Mouse (Mus musculus): ENCODE data around the gene Glt28d2. TPM values are rescaled to one million over a fixed set of nuclear protein-coding genes. Genes with fewer than 3 reads are reported as not detected.
"Not testable (repeated sequence)": the region's sequence is repeated elsewhere in the genome, so short reads cannot be mapped to it uniquely, and the experiment has no call there.

Gene Glt28d2
- total and polyA plus RNA-seq, 3 experiments, result 0.04 to 0.08 TPM; not detected in 1

DNA sequence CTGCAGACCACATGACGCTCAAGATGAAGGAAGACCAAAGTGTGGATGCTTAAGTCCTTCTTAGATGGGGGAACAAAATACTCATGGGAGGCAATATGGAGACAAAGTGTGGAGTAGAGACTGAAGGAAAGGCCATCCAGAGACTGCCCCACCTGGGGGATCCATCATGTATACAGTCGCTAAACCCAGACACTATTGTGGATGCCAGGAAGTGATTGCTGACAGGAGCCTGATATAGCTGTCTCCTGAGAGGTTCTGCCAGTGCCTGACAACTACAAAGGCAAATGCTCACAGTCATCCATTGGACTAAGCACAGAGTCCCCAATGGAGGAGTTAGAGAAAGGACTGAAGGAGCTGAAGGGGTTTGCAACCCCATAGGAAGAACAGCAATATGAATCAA lies 33.4 kb upstream of the Glt28d2 start:
- H3K36me3 ChIP-seq (replicated peaks in 1 of 2; ENCODE audit: control insufficient read depth in 1 of 2, insufficient read depth in 1 of 2, low read length in 1 of 2); dilution Hi-C loops (cut with MboI; ENCODE audit: extremely low pct_ligation_motif_present, extremely low pct_unique_long_range_greater_than_20kb, low sequenced_read_pairs): not testable (repeated sequence)

DNA sequence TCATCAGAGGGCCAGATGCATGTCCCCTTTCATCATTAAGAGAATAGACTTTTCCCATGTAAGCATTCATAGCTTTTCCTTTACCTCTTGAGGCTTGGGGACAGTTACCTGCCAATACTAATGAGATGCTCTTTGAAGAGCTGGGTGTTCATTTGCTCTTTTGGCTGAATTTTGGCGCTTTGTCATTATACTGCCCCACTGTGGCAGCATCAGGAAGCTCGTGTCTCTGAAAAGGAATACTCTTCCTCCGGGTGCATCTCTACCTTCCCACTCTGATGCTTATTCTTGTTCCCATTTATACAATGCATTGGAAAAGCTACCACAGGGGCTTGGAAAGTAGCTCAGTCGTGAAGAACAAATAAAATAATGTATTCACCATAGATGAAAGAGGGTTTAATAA lies 30.3 kb upstream of the Glt28d2 start:
- in situ Hi-C loops (cut with MboI; ENCODE audit: low pct_ligation_motif_present, low pct_unique_long_range_greater_than_20kb, low sequenced_read_pairs), result loop anchor here (10.0 kb wide), 1 partner anchor 213 kb away; no protein-coding TSS in a partner anchor
- H3K4me1 ChIP-seq (ENCODE audit: control insufficient read depth in 1 of 2, insufficient read depth in 2 of 2), result no peaks in the 10 kb centered on the region
- peak; percentile 31 for DNase-seq (ENCODE audit: extremely low read depth)
- H3K27ac ChIP-seq (ENCODE audit: insufficient read depth, low read depth), result no peak overlapping the region
- H3K9ac ChIP-seq (ENCODE audit: insufficient read depth, low read depth), result no peak overlapping the region
- no peaks in the 10 kb centered on the region for H3K27me3 ChIP-seq (replicated peaks)
- H3K79me2 ChIP-seq (replicated peaks; ENCODE audit: control insufficient read depth, extremely low read depth, insufficient read depth, poor library complexity, severe bottlenecking), result no peaks in the 10 kb centered on the region
- TF ChIP-seq NRF1 (IDR thresholded peaks at IDR 0.05; ENCODE audit: low read depth, low read length), result no peak
- TF ChIP-seq RAD21 (IDR thresholded peaks at IDR 0.05; ENCODE audit: low read depth, low read length), result peak; percentile 80
- TF ChIP-seq ZC3H11A (IDR thresholded peaks at IDR 0.05; ENCODE audit: low read depth, low read length), result peak; percentile 29; the same call in 1 of the 2 replicates
- TF ChIP-seq HCFC1 (IDR thresholded peaks at IDR 0.05; ENCODE audit: low read depth, low read length), result no peak
- no peak for TF ChIP-seq POLR2AphosphoS2 (IDR thresholded peaks at IDR 0.05; ENCODE audit: low read depth, low read length)
- TF ChIP-seq CTCF (conservative IDR thresholded peaks at IDR 0.05 in 1 of 2, IDR thresholded peaks at IDR 0.05 in 1 of 2; ENCODE audit: low read depth in 2 of 2, low read length in 2 of 2), result peak; percentile 43 to 86; a peak in 2 of 4 replicates
- peak; percentile 91 for TF ChIP-seq SMC3 (IDR thresholded peaks at IDR 0.05; ENCODE audit: low read depth, low read length)
- H3K36me3 ChIP-seq (replicated peaks in 1 of 2; ENCODE audit: control insufficient read depth in 1 of 2, insufficient read depth in 1 of 2, low read length in 1 of 2), result no peaks in the 10 kb centered on the region
- no peaks in the 10 kb centered on the region for H3K9me3 ChIP-seq (replicated peaks; ENCODE audit: low read length)
- no peak overlapping the region for H3K4me3 ChIP-seq (replicated peaks in 1 of 3; ENCODE audit: low read depth in 2 of 3, low read length in 2 of 3, poor library complexity in 1 of 3)
- H3K4me2 ChIP-seq (ENCODE audit: insufficient read depth, low read depth, poor library complexity, severe bottlenecking), result no peak overlapping the region
- dilution Hi-C loops (cut with MboI; ENCODE audit: extremely low pct_ligation_motif_present, extremely low pct_unique_long_range_greater_than_20kb, low sequenced_read_pairs), result no loop called here

More for the DNA sequence above, 33.4 kb upstream of the Glt28d2 start:
- H3K9ac ChIP-seq (ENCODE audit: insufficient read depth, low read depth); H3K27me3 ChIP-seq (replicated peaks); in situ Hi-C loops (cut with MboI; ENCODE audit: low pct_ligation_motif_present, low pct_unique_long_range_greater_than_20kb, low sequenced_read_pairs); H3K4me3 ChIP-seq (replicated peaks in 1 of 3; ENCODE audit: low read depth in 2 of 3, low read length in 2 of 3, poor library complexity in 1 of 3); DNase-seq (ENCODE audit: extremely low read depth); H3K79me2 ChIP-seq (replicated peaks; ENCODE audit: control insufficient read depth, extremely low read depth, insufficient read depth, poor library complexity, severe bottlenecking); H3K9me3 ChIP-seq (replicated peaks; ENCODE audit: low read length); H3K4me2 ChIP-seq (ENCODE audit: insufficient read depth, low read depth, poor library complexity, severe bottlenecking); H3K27ac ChIP-seq (ENCODE audit: insufficient read depth, low read depth); H3K4me1 ChIP-seq (ENCODE audit: control insufficient read depth in 1 of 2, insufficient read depth in 2 of 2): not testable (repeated sequence)

DNA sequence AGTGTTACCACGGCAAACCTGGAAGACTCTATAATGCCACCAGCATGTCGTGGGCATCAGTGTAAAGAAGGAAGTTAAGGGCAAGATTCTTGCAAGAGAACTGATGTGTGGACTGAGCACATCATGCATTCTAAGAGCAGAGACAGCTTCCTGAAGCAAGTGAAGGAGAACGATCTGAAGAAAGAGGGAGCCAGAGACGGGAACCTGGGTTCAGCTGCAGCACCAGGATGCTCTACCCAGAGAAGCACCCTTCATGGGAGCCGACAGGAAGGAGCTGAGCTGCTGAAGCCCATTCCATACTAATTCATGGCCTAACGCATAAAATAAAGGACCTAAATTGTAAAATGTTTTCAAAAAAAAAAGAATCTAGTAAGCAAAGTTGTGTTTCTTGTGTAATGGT lies 27.5 kb upstream of the Glt28d2 start:
- no peak overlapping the region for H3K27ac ChIP-seq (ENCODE audit: insufficient read depth, low read depth)
- TF ChIP-seq ZNF384 (IDR thresholded peaks at IDR 0.05; ENCODE audit: low read depth, low read length) (no peak), EP300 (IDR thresholded peaks at IDR 0.05; ENCODE audit: low read length) (no peak), JUN (IDR thresholded peaks at IDR 0.05; ENCODE audit: insufficient read depth, low read depth, low read length) (no peak), SIN3A (IDR thresholded peaks at IDR 0.05; ENCODE audit: low read length) (no peak), ELF1 (IDR thresholded peaks at IDR 0.05; ENCODE audit: low read depth, low read length) (no peak), MXI1 (IDR thresholded peaks at IDR 0.05; ENCODE audit: low read depth, low read length) (no peak), MAZ (IDR thresholded peaks at IDR 0.05; ENCODE audit: low read depth, low read length) (no peak), POLR2AphosphoS2 (IDR thresholded peaks at IDR 0.05; ENCODE audit: low read depth, low read length) (no peak), CTCF (conservative IDR thresholded peaks at IDR 0.05 in 1 of 2, IDR thresholded peaks at IDR 0.05 in 1 of 2; ENCODE audit: low read depth in 2 of 2, low read length in 2 of 2) (no peak), TCF12 (IDR thresholded peaks at IDR 0.05; ENCODE audit: low read depth, low read length) (no peak), TBP (conservative IDR thresholded peaks at IDR 0.05; ENCODE audit: low read depth, low read length) (no peak), E2F4 (IDR thresholded peaks at IDR 0.05; ENCODE audit: insufficient replicate concordance, low read depth, low read length) (no peak), RAD21 (IDR thresholded peaks at IDR 0.05; ENCODE audit: low read depth, low read length) (no peak), BHLHE40 (IDR thresholded peaks at IDR 0.05; ENCODE audit: low read depth, low read length) (no peak), MEF2A (IDR thresholded peaks at IDR 0.05; ENCODE audit: borderline replicate concordance, low read depth, low read length) (no peak), ZMIZ1 (IDR thresholded peaks at IDR 0.05; ENCODE audit: low read depth, low read length) (no peak), CHD2 (IDR thresholded peaks at IDR 0.05; ENCODE audit: low read length) (no peak), ZC3H11A (IDR thresholded peaks at IDR 0.05; ENCODE audit: low read depth, low read length) (no peak), PAX5 (IDR thresholded peaks at IDR 0.05; ENCODE audit: low read length) (no peak)
- no peak overlapping the region for H3K9ac ChIP-seq (ENCODE audit: insufficient read depth, low read depth)
- H3K27me3 ChIP-seq (replicated peaks), result no peaks in the 10 kb centered on the region
- H3K4me2 ChIP-seq (ENCODE audit: insufficient read depth, low read depth, poor library complexity, severe bottlenecking), result no peak overlapping the region
- no peaks in the 10 kb centered on the region for H3K79me2 ChIP-seq (replicated peaks; ENCODE audit: control insufficient read depth, extremely low read depth, insufficient read depth, poor library complexity, severe bottlenecking)
- no peak for DNase-seq (ENCODE audit: extremely low read depth)
- no peak overlapping the region for H3K4me3 ChIP-seq (replicated peaks in 1 of 3; ENCODE audit: low read depth in 2 of 3, low read length in 2 of 3, poor library complexity in 1 of 3)
- no peaks in the 10 kb centered on the region for H3K36me3 ChIP-seq (replicated peaks in 1 of 2; ENCODE audit: control insufficient read depth in 1 of 2, insufficient read depth in 1 of 2, low read length in 1 of 2)
- H3K9me3 ChIP-seq (replicated peaks; ENCODE audit: low read length), result no peaks in the 10 kb centered on the region
- dilution Hi-C loops (cut with MboI; ENCODE audit: extremely low pct_ligation_motif_present, extremely low pct_unique_long_range_greater_than_20kb, low sequenced_read_pairs), result no loop called here
- H3K4me1 ChIP-seq (ENCODE audit: control insufficient read depth in 1 of 2, insufficient read depth in 2 of 2), result no peaks in the 10 kb centered on the region
- in situ Hi-C loops (cut with MboI; ENCODE audit: low pct_ligation_motif_present, low pct_unique_long_range_greater_than_20kb, low sequenced_read_pairs), result loop anchor here (10.0 kb wide), 1 partner anchor 210 kb away; no protein-coding TSS in a partner anchor
